Mouse (Mus musculus): Measurements from ENCODE around the gene Hormad2. TPM values are rescaled to one million over a fixed set of nuclear protein-coding genes. Genes with fewer than 3 reads are reported as not detected.

Hormad2 gene
- polyA plus RNA-seq, 1 experiment from 2014 or later, result not detected

Other genes starting within 250 kb of the Hormad2 start
- 2.6 and 3.6 TPM in 2 replicates for gene Castor1, start 222.9 kb downstream of the Hormad2 start, polyA plus RNA-seq (2015; fragmentation: Nextera tagmentation; extraction: Ambion mirVana)
- 0.11 and 0.21 TPM in 2 replicates for gene Osm, start 204.7 kb downstream of the Hormad2 start, polyA plus RNA-seq (2015; fragmentation: Nextera tagmentation; extraction: Ambion mirVana)
- 0.05 TPM in 1 of 2 replicates, not detected in the other for gene Lif, start 183.5 kb downstream of the Hormad2 start, polyA plus RNA-seq (2015; fragmentation: Nextera tagmentation; extraction: Ambion mirVana)
- gene Mtmr3, start 153.8 kb upstream of the Hormad2 start, polyA plus RNA-seq (2015; fragmentation: Nextera tagmentation; extraction: Ambion mirVana), result 42.1 and 42.2 TPM in 2 replicates
- not detected in 2 replicates for gene Gm11032, start 179.0 kb upstream of the Hormad2 start, polyA plus RNA-seq (2015; fragmentation: Nextera tagmentation; extraction: Ambion mirVana)
- 23.1 and 24.4 TPM in 2 replicates for gene Ascc2, start 196.6 kb upstream of the Hormad2 start, polyA plus RNA-seq (2015; fragmentation: Nextera tagmentation; extraction: Ambion mirVana)